Mouse (Mus musculus): ENCODE results near the gene Ndst2. TPM values are rescaled to one million over a fixed set of nuclear protein-coding genes. Genes with fewer than 3 reads are reported as not detected.

Gene Ndst2
- polyA plus RNA-seq, 1 experiment from 2014 or later, result 16.8 TPM

- peak; percentile 95 for ATAC-seq
- Histone ChIP-seq H3K4me3 (replicated peaks) (peak within 1 kb of the TSS; percentile 83), H3K4me1 (replicated peaks) (peaks cover 52% of the 10 kb centered on the region), H3K27me3 (no peaks in the 10 kb centered on the region), H3K9me3 (no peaks in the 10 kb centered on the region), H3K27ac (peak within 1 kb of the TSS; percentile 98), H3K4me2 (replicated peaks) (peak within 1 kb of the TSS; percentile 88), H3K36me3 (peaks cover 51% of the 10 kb centered on the region), H3K9ac (replicated peaks) (peak within 1 kb of the TSS; percentile 89)
- under 1% methylated on average over 106 of the region's 111 CpGs for WGBS
These were observed 39.2 kb downstream of the Ndst2 start, which contains the start of gene Fut11 for GRCm38 (mm10) chr14:20694884-20695760. Fut11 (plus strand) TSS chr14:20694968.

- Histone ChIP-seq H3K27ac (peak overlapping the region; percentile 98), H3K4me2 (replicated peaks) (peak overlapping the region; percentile 88), H3K9ac (replicated peaks) (peak overlapping the region; percentile 89), H3K36me3 (peaks cover 59% of the 10 kb centered on the region), H3K27me3 (no peaks in the 10 kb centered on the region), H3K4me3 (replicated peaks) (peak overlapping the region; percentile 83), H3K9me3 (no peaks in the 10 kb centered on the region), H3K4me1 (replicated peaks) (peaks cover 45% of the 10 kb centered on the region)
- 45% methylated on average over 13 of the region's 13 CpGs for WGBS
- ATAC-seq, result peak; percentile 26
These were observed 40.0 kb downstream of the Ndst2 start for GRCm38 (mm10) chr14:20694185-20694883.

DNA sequence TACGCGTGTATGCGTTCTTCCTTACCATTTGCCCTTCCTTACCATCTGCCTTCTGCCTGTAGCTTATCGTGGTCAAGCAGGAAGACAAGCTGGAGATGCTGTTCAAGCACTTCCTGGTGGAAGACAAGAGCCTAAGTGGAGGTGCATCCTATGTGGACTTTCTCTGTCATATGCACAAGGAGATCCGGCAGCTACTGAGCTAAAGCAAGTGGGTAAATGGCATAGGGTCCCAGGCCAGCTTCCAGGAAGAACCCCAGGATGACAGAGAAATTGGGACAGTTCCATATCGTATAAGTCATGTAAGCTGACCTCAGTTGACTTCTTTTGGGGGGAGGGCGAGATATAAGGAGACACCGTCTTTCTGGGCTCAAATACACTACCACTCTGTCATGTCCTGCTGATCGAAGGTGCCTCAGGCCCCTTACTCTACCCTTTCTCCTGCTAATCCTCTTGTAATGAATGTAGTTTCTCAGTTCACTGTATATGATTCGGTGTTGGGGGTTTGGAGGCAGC lies 40.7 kb downstream of the Ndst2 start:
- H3K27me3 ChIP-seq, result no peaks in the 10 kb centered on the region
- no peak overlapping the region for H3K27ac ChIP-seq
- no peaks in the 10 kb centered on the region for H3K9me3 ChIP-seq
- peaks cover 38% of the 10 kb centered on the region for H3K4me1 ChIP-seq (replicated peaks)
- H3K4me2 ChIP-seq (replicated peaks), result no peak overlapping the region
- no peak overlapping the region for H3K9ac ChIP-seq (replicated peaks)
- ATAC-seq, result no peak
- 91% methylated on average over 10 of the region's 10 CpGs for WGBS
- peaks cover 64% of the 10 kb centered on the region for H3K36me3 ChIP-seq
- H3K4me3 ChIP-seq (replicated peaks), result no peak overlapping the region

GRCm38 (mm10) chr14:20691772-20692171 lies 42.6 kb downstream of the Ndst2 start:
- Histone ChIP-seq H3K4me2 (replicated peaks) (no peak overlapping the region), H3K4me3 (replicated peaks) (no peak overlapping the region), H3K9me3 (no peaks in the 10 kb centered on the region), H3K36me3 (peaks cover 75% of the 10 kb centered on the region), H3K4me1 (replicated peaks) (peaks cover 20% of the 10 kb centered on the region), H3K27me3 (no peaks in the 10 kb centered on the region), H3K27ac (no peak overlapping the region), H3K9ac (replicated peaks) (no peak overlapping the region)
- no peak for ATAC-seq
- WGBS, result 94% methylated on average over 6 of the region's 6 CpGs

- WGBS, result 89% methylated on average over 2 of the region's 2 CpGs
- H3K27ac ChIP-seq, result no peak overlapping the region
- no peak overlapping the region for H3K4me3 ChIP-seq (replicated peaks)
- H3K9me3 ChIP-seq, result no peaks in the 10 kb centered on the region
- no peaks in the 10 kb centered on the region for H3K27me3 ChIP-seq
- H3K36me3 ChIP-seq, result peaks cover 98% of the 10 kb centered on the region
- H3K9ac ChIP-seq (replicated peaks), result no peak overlapping the region
- peaks cover 3% of the 10 kb centered on the region; the same call in 1 of the 2 replicates for H3K4me1 ChIP-seq (replicated peaks)
- H3K4me2 ChIP-seq (replicated peaks), result no peak overlapping the region
- ATAC-seq, result no peak
These were observed 45.4 kb downstream of the Ndst2 start for GRCm38 (mm10) chr14:20689009-20689408.

DNA sequence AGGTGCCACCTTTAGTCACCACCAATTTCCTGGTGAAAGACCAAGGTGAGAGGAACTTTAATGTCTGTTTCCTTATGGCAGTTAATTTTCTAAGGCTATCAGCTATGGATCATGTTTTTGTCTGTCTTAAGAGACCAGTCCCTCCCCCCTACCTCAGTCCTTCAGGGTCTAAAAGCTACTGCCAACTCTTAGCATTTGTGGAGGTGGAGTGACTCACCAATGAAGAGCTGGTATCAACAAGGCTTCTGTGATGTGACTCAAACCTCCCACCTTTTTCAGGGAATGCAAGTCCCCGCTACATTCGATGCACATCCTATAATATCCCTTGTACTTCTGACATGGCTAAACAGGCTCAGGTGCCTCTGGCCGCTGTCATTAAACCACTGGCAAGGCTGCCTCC lies 47.8 kb downstream of the Ndst2 start:
- H3K9me3 ChIP-seq, result no peaks in the 10 kb centered on the region
- peaks cover 98% of the 10 kb centered on the region for H3K36me3 ChIP-seq
- 98% methylated on average over 3 of the region's 3 CpGs for WGBS
- no peak overlapping the region for H3K4me3 ChIP-seq (replicated peaks)
- H3K27ac ChIP-seq, result no peak overlapping the region
- ATAC-seq, result no peak
- no peak overlapping the region for H3K4me2 ChIP-seq (replicated peaks)
- H3K9ac ChIP-seq (replicated peaks), result no peak overlapping the region
- no peaks in the 10 kb centered on the region for H3K27me3 ChIP-seq
- H3K4me1 ChIP-seq (replicated peaks), result no peaks in the 10 kb centered on the region

DNA sequence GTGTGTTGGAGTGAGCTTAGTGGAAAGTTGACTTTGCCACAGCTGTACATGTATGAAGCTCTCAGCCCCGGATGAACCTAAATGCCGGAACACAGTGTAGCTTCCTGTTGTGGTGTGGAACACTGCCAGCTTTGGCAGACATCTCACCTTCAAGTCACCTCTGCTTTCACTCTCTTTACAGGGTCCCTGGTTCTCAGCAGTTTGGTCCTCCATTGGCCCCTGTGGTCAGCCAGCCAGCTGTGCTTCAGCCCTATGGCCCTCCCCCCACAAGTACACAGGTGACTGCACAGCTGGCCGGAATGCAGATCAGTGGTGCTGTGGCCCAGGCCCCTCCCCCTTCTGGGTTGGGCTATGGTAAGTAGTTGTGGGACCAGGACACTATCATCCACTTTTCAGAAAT lies 51.9 kb downstream of the Ndst2 start:
- no peak overlapping the region for H3K9ac ChIP-seq (replicated peaks)
- H3K27ac ChIP-seq, result no peak overlapping the region
- 83% methylated on average over 3 of the region's 3 CpGs for WGBS
- H3K4me2 ChIP-seq (replicated peaks), result no peak overlapping the region
- H3K4me1 ChIP-seq (replicated peaks), result no peaks in the 10 kb centered on the region
- H3K4me3 ChIP-seq (replicated peaks), result no peak overlapping the region
- no peaks in the 10 kb centered on the region for H3K27me3 ChIP-seq
- no peaks in the 10 kb centered on the region for H3K9me3 ChIP-seq
- peaks cover 99% of the 10 kb centered on the region for H3K36me3 ChIP-seq
- no peak for ATAC-seq

- Histone ChIP-seq H3K9ac (replicated peaks) (no peak overlapping the region), H3K27me3 (no peaks in the 10 kb centered on the region), H3K4me1 (replicated peaks) (no peaks in the 10 kb centered on the region), H3K27ac (no peak overlapping the region), H3K4me2 (replicated peaks) (no peak overlapping the region), H3K36me3 (peaks cover 96% of the 10 kb centered on the region), H3K4me3 (replicated peaks) (no peak overlapping the region), H3K9me3 (no peaks in the 10 kb centered on the region)
- 93% methylated on average over 2 of the region's 2 CpGs for WGBS
- ATAC-seq, result no peak
These were observed 52.6 kb downstream of the Ndst2 start for GRCm38 (mm10) chr14:20681742-20682141.

DNA sequence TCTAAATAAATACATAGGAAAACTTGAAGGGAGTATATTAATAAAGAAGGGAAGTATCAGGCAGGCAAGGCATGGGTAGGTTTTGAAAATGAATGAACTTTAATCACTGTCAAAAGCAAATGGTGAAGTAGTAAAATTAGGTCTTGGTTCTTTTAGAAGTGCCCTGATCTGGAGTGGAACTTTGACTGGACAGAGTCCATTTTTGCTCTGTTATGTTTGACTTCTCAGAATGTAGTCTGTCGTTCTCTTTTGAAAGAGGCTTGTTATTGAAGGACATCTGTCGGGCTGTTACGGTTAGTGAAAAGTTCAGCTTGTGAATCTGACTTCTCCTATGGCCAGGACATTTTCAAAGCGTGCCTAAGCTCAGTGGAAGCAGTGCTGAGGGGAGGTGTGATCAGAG lies 56.5 kb downstream of the Ndst2 start:
- Histone ChIP-seq H3K9ac (replicated peaks) (no peak overlapping the region), H3K27me3 (no peaks in the 10 kb centered on the region), H3K36me3 (peaks cover 68% of the 10 kb centered on the region), H3K4me2 (replicated peaks) (no peak overlapping the region), H3K4me3 (replicated peaks) (no peak overlapping the region), H3K9me3 (no peaks in the 10 kb centered on the region), H3K4me1 (replicated peaks) (peaks cover 17% of the 10 kb centered on the region), H3K27ac (no peak overlapping the region)
- WGBS, result 93% methylated on average over 4 of the region's 4 CpGs
- no peak for ATAC-seq

- H3K9ac ChIP-seq (replicated peaks), result peak within 1 kb of the TSS; percentile 84
- H3K9me3 ChIP-seq, result no peaks in the 10 kb centered on the region
- H3K4me2 ChIP-seq (replicated peaks), result peak within 1 kb of the TSS; percentile 90
- 5% methylated on average over 43 of the region's 43 CpGs for WGBS
- peaks cover 19% of the 10 kb centered on the region for H3K27me3 ChIP-seq
- peak within 1 kb of the TSS; percentile 91 for H3K4me3 ChIP-seq (replicated peaks)
- H3K4me1 ChIP-seq (replicated peaks), result peaks cover 17% of the 10 kb centered on the region
- H3K27ac ChIP-seq, result peak within 1 kb of the TSS; percentile 84
- ATAC-seq, result peak; percentile 97
- peaks cover 32% of the 10 kb centered on the region for H3K36me3 ChIP-seq
These were observed 60.1 kb downstream of the Ndst2 start, which contains the start of gene Sec24c for GRCm38 (mm10) chr14:20674064-20674833. Sec24c (plus strand) TSS chr14:20674308.

- Histone ChIP-seq H3K4me1 (replicated peaks) (peaks cover 17% of the 10 kb centered on the region), H3K4me2 (replicated peaks) (peak overlapping the region; percentile 90), H3K27ac (peak overlapping the region; percentile 47; the same call in 1 of the 2 replicates), H3K27me3 (peaks cover 25% of the 10 kb centered on the region), H3K9ac (replicated peaks) (no peak overlapping the region), H3K9me3 (no peaks in the 10 kb centered on the region), H3K36me3 (peaks cover 26% of the 10 kb centered on the region), H3K4me3 (replicated peaks) (peak overlapping the region; percentile 91)
- peak; percentile 85 for ATAC-seq
- WGBS, result 15% methylated on average over 13 of the region's 13 CpGs
These were observed 60.7 kb downstream of the Ndst2 start for GRCm38 (mm10) chr14:20673735-20674063.

All from midbrain, embryonic 13.5 days (tissue).